ENCODE assay signal across 18 mouse cellular contexts in genomic region chr1:176046995-176047394, GRCm38 (mm10).
A peak's percentile ranks its signal among the peaks of the same experiment; 100 is the strongest.
DNase-seq lines count a peak whose midpoint lies in the region; ATAC-seq and TF ChIP-seq lines count a peak whose summit lies in the region.
"Had no signal": no experiment of that assay in that cellular context is flagged by ENCODE, and none has a peak within 500 bp of the region (broad histone marks: within the 10 kb centered on the region; RNA-seq: fewer than 3 reads in every experiment).

No protein-coding gene starts in this region.

- TF ChIP-seq CTCF in lung, embryonic 14.5 days (IDR thresholded peaks at IDR 0.05; ENCODE audit: low read depth): no peak

- H3K9me3 ChIP-seq in heart, embryonic 16.5 days (replicated peaks; ENCODE audit: control insufficient read depth, low read length): no peaks in the 10 kb centered on the region
- no peaks in the 10 kb centered on the region for H3K9me3 ChIP-seq in lung, embryonic 14.5 days (ENCODE audit: low read depth, low read length)
- H3K9me3 ChIP-seq: forebrain, embryonic 13.5 days; hindbrain, embryonic 13.5 days had no signal

- ATAC-seq in heart, embryonic 16.5 days (replicated peaks; ENCODE audit: extremely low read depth, insufficient read depth, low FRiP score): peak; percentile 49; the same call in 1 of the 2 replicates
- ATAC-seq in lung, embryonic 14.5 days (ENCODE audit: insufficient read depth): peak; percentile 86
- peak; percentile 52; the same call in 1 of the 2 replicates for ATAC-seq in megakaryocyte progenitor cell, adult 5-6 weeks (replicated peaks; ENCODE audit: poor library complexity)
- ATAC-seq: forebrain, embryonic 13.5 days; intestine, embryonic 16.5 days had no signal

- no peaks in the 10 kb centered on the region for H3K27me3 ChIP-seq in heart, embryonic 16.5 days (ENCODE audit: control insufficient read depth, insufficient read depth, low read length)
- no peaks in the 10 kb centered on the region for H3K27me3 ChIP-seq in lung, embryonic 14.5 days (ENCODE audit: insufficient read depth, low read length)
- H3K27me3 ChIP-seq: CH12.LX; forebrain, embryonic 13.5 days; hindbrain, embryonic 13.5 days had no signal

- H3K4me2 ChIP-seq in heart, embryonic 16.5 days (ENCODE audit: low read depth, low read length): no peak overlapping the region
- H3K4me2 ChIP-seq in lung, embryonic 14.5 days: no peak overlapping the region
- H3K4me2 ChIP-seq: forebrain, embryonic 13.5 days; hindbrain, embryonic 13.5 days had no signal

- DNase-seq in cerebellum, adult 8-10 months: peak; percentile 25
- no peak for DNase-seq in cerebellum, adult 11 months
- no peak for DNase-seq in heart, adult 18-20 months
- DNase-seq in lung, embryonic 14.5 days: peak; percentile 80
- no peak for DNase-seq in lung, postnatal 10 days
- DNase-seq: cerebellum, adult 9-11 months; gastrocnemius, postnatal 36 days; layer of hippocampus, postnatal 36 days; lung, adult 2 months; midbrain, embryonic 14.5 days; right cerebral cortex, postnatal 25 days; thymus, postnatal 25 days had no signal

- H3K27ac ChIP-seq in heart, embryonic 16.5 days (ENCODE audit: low read length): no peak overlapping the region
- H3K27ac ChIP-seq in lung, embryonic 14.5 days (ENCODE audit: low read depth): 0 out of 2 replicates have a peak overlapping the region, but pooled peaks have one; percentile 15
- H3K27ac ChIP-seq: forebrain, embryonic 13.5 days; hindbrain, embryonic 13.5 days had no signal

- no peak overlapping the region for H3K4me3 ChIP-seq in heart, embryonic 16.5 days (ENCODE audit: low read length)
- H3K4me3 ChIP-seq in lung, embryonic 14.5 days (ENCODE audit: low read depth, low read length): no peak overlapping the region
- H3K4me3 ChIP-seq: forebrain, embryonic 13.5 days; hindbrain, embryonic 13.5 days had no signal

- no peak overlapping the region for H3K9ac ChIP-seq in heart, embryonic 16.5 days (ENCODE audit: low read length)
- H3K9ac ChIP-seq in lung, embryonic 14.5 days: no peak overlapping the region
- H3K9ac ChIP-seq: forebrain, embryonic 13.5 days; hindbrain, embryonic 13.5 days had no signal

- no peaks in the 10 kb centered on the region for H3K36me3 ChIP-seq in heart, embryonic 16.5 days (ENCODE audit: control insufficient read depth, insufficient read depth)
- H3K36me3 ChIP-seq in lung, embryonic 14.5 days (ENCODE audit: insufficient read depth): no peaks in the 10 kb centered on the region
- H3K36me3 ChIP-seq: hindbrain, embryonic 13.5 days had no signal

- peaks cover 16% of the 10 kb centered on the region for H3K4me1 ChIP-seq in heart, embryonic 16.5 days (ENCODE audit: control insufficient read depth, insufficient read depth, low read length)
- no peaks in the 10 kb centered on the region for H3K4me1 ChIP-seq in lung, embryonic 14.5 days (ENCODE audit: insufficient read depth)
- H3K4me1 ChIP-seq: forebrain, embryonic 13.5 days; hindbrain, embryonic 13.5 days had no signal

- 15% methylated on average over 5 of the region's 5 CpGs for WGBS in heart, embryonic 16.5 days
- 29% methylated on average over 5 of the region's 5 CpGs for WGBS in lung, embryonic 14.5 days

Comparison
In these comparisons a context has a peak if more than half of its experiments do, and no peak if none do; other contexts are left out.
1. DNase-seq: peak in cerebellum, adult 8-10 months (single experiment) and lung, embryonic 14.5 days (single experiment); none in cerebellum, adult 11 months (single experiment), heart, adult 18-20 months (0 of 2) and lung, postnatal 10 days (single experiment).
2. Peak in every context shown above with its lines, with median percentiles within 50 percentile points of each other: ATAC-seq.